ENCODE assay signal across 16 mouse cellular contexts in genomic region chr11:102383365-102384136, GRCm38 (mm10). TPM values are rescaled to one million over a fixed set of nuclear protein-coding genes. Genes with fewer than 3 reads are reported as not detected.
DNase-seq lines count a peak whose midpoint lies in the region; ATAC-seq and TF ChIP-seq lines count a peak whose summit lies in the region.
"Had no signal": no experiment of that assay in that cellular context is flagged by ENCODE, and none has a peak within 500 bp of the region (broad histone marks: within the 10 kb centered on the region; RNA-seq: fewer than 3 reads in every experiment).

No protein-coding gene starts in this region.

- H3K27ac ChIP-seq in liver, postnatal 0 days (ENCODE audit: low read depth): no peak overlapping the region

- DNase-seq in frontal cortex, postnatal 25 days (ENCODE audit: low spot score in 2 of 2): no peak
- DNase-seq in right cerebral cortex, adult 18-20 months: peak; percentile 27
- DNase-seq in right cerebral cortex, postnatal 4 days: no peak
- peak; percentile 32 to 43 for DNase-seq in cerebellum, postnatal 10 days
- DNase-seq in liver, postnatal 0 days: peak; percentile 11
- no peak for DNase-seq in adrenal gland, adult 18-20 months (ENCODE audit: low spot score in 2 of 2)
- no peak for DNase-seq in lung, postnatal 14 days
- DNase-seq: adrenal gland, postnatal 36 days; gastrocnemius, postnatal 14 days; kidney, adult 2 months; kidney, postnatal 36 days; right cerebral cortex, postnatal 14 days had no signal

- peaks cover 22% of the 10 kb centered on the region for H3K4me1 ChIP-seq in liver, postnatal 0 days (ENCODE audit: insufficient read depth)

- H3K9me3 ChIP-seq in liver, postnatal 0 days (ENCODE audit: low read length): peaks cover 6% of the 10 kb centered on the region

- no peak for TF ChIP-seq EP300 in liver, postnatal 0 days (IDR thresholded peaks at IDR 0.05; ENCODE audit: low read depth)

- peak; percentile 27; the same call in 1 of the 2 replicates for ATAC-seq in frontal cortex, adult (ENCODE audit: low TSS enrichment)
- no peak for ATAC-seq in liver, postnatal 0 days
- ATAC-seq: forebrain, postnatal 0 days had no signal

- WGBS in liver, postnatal 0 days (ENCODE audit: insufficient replicate concordance): 50% methylated on average over 1 of the region's 1 CpGs

- no peaks in the 10 kb centered on the region for H3K36me3 ChIP-seq in liver, postnatal 0 days (replicated peaks; ENCODE audit: insufficient read depth, low read length)

- no peak for TF ChIP-seq CTCF in liver, postnatal 0 days (IDR thresholded peaks at IDR 0.05; ENCODE audit: low read depth)

- H3K4me2 ChIP-seq in liver, postnatal 0 days (ENCODE audit: low read depth, low read length): peak overlapping the region; percentile 24; the same call in 1 of the 2 replicates
- H3K4me2 ChIP-seq: heart, embryonic 11.5 days; midbrain, embryonic 11.5 days had no signal

- 0 out of 2 replicates have a peak, but pooled peaks cover 2% of the 10 kb centered on the region for H3K27me3 ChIP-seq in liver, postnatal 0 days (ENCODE audit: insufficient read depth, low read length)

- H3K4me3 ChIP-seq in liver, postnatal 0 days (ENCODE audit: low read depth, low read length): no peak overlapping the region

- H3K9ac ChIP-seq in liver, postnatal 0 days (replicated peaks): no peak overlapping the region
- H3K9ac ChIP-seq: forebrain, postnatal 0 days had no signal

RNA-seq across cellular contexts. Expression of gene Rundc3a, which starts 9.7 kb away (rescaled TPM):
- 1.8 and 2.4 TPM in 2 replicates for polyA plus RNA-seq in liver, postnatal 0 days (2015; fragmentation: Nextera tagmentation; extraction: Ambion mirVana)
- 10 to 100 TPM; 40.0 to 45.9 TPM for total RNA-seq in adrenal gland, adult 18-20 months (2021)

RNA-seq across cellular contexts. Expression of gene Slc4a1, which starts 17.5 kb away (rescaled TPM):
- polyA plus RNA-seq in liver, postnatal 0 days (2015; fragmentation: Nextera tagmentation; extraction: Ambion mirVana): 311 and 329 TPM in 2 replicates
- under 1 TPM; 0.23 to 0.80 TPM for total RNA-seq in adrenal gland, adult 18-20 months (2021)

RNA-seq across cellular contexts. Expression of gene Slc25a39, which starts 24.2 kb away (rescaled TPM):
- polyA plus RNA-seq in liver, postnatal 0 days (2015; fragmentation: Nextera tagmentation; extraction: Ambion mirVana): 510 and 522 TPM in 2 replicates
- 100 to 1,000 TPM; 461 to 466 TPM for total RNA-seq in adrenal gland, adult 18-20 months (2021)

RNA-seq across cellular contexts. Expression of gene Grn, which starts 46.6 kb away (rescaled TPM):
- 156 and 161 TPM in 2 replicates for polyA plus RNA-seq in liver, postnatal 0 days (2015; fragmentation: Nextera tagmentation; extraction: Ambion mirVana)
- total RNA-seq in adrenal gland, adult 18-20 months (2021): 100 to 1,000 TPM; 156 to 181 TPM

Comparison
In these comparisons a context has a peak if more than half of its experiments do, and no peak if none do; other contexts are left out.
1. DNase-seq: peak in right cerebral cortex, adult 18-20 months (single experiment), cerebellum, postnatal 10 days (2 of 2) and liver, postnatal 0 days (single experiment); none in frontal cortex, postnatal 25 days (0 of 2), right cerebral cortex, postnatal 4 days (single experiment), adrenal gland, adult 18-20 months (0 of 2) and lung, postnatal 14 days (single experiment).